8 mouse cellular contexts compared by ENCODE assay signal in genomic region chr5:132540841-132541311, GRCm38 (mm10). TPM values are rescaled to one million over a fixed set of nuclear protein-coding genes. Genes with fewer than 3 reads are reported as not detected.
A peak's percentile ranks its signal among the peaks of the same experiment; 100 is the strongest.
DNase-seq lines count a peak whose midpoint lies in the region; ATAC-seq lines count a peak whose summit lies in the region.

No protein-coding gene starts in this region.

- no peak overlapping the region for H3K27ac ChIP-seq in kidney, embryonic 16.5 days (ENCODE audit: low read length)
- no peak overlapping the region for H3K27ac ChIP-seq in brown adipose tissue, adult 24 weeks (replicated peaks; ENCODE audit: low read depth, low read length)
- H3K27ac ChIP-seq in forebrain, embryonic 14.5 days (ENCODE audit: low read depth, low read length), result peak overlapping the region; percentile 92; the same call in 1 of the 2 replicates
- peak overlapping the region; percentile 91 for H3K27ac ChIP-seq in midbrain, embryonic 12.5 days (replicated peaks)

- peaks cover 17% of the 10 kb centered on the region for H3K4me1 ChIP-seq in kidney, embryonic 16.5 days (ENCODE audit: insufficient read depth, low read length)
- no peaks in the 10 kb centered on the region; the same call in 1 of the 2 replicates for H3K4me1 ChIP-seq in brown adipose tissue, adult 24 weeks (ENCODE audit: control insufficient read depth, insufficient read depth, insufficient read length, low read length)
- H3K4me1 ChIP-seq in forebrain, embryonic 14.5 days (ENCODE audit: control insufficient read depth, insufficient read depth, low read length), result peaks cover 23% of the 10 kb centered on the region
- H3K4me1 ChIP-seq in midbrain, embryonic 12.5 days, result peaks cover 45% of the 10 kb centered on the region

- H3K4me2 ChIP-seq in kidney, embryonic 16.5 days (replicated peaks; ENCODE audit: low read depth, low read length), result peak overlapping the region; percentile 90
- peak overlapping the region; percentile 72 for H3K4me2 ChIP-seq in forebrain, embryonic 14.5 days (ENCODE audit: low read length)
- H3K4me2 ChIP-seq in midbrain, embryonic 12.5 days (replicated peaks), result peak overlapping the region; percentile 74

- no peak for ATAC-seq in kidney, embryonic 16.5 days (ENCODE audit: low FRiP score, low TSS enrichment)
- ATAC-seq in forebrain, embryonic 14.5 days, result no peak
- no peak for ATAC-seq in midbrain, embryonic 12.5 days (ENCODE audit: low FRiP score, low read depth)

- peak overlapping the region; percentile 88 for H3K4me3 ChIP-seq in kidney, embryonic 16.5 days (ENCODE audit: low read length)
- H3K4me3 ChIP-seq in brown adipose tissue, adult 24 weeks (ENCODE audit: insufficient read depth, low read depth, low read length), result peak overlapping the region; percentile 59
- H3K4me3 ChIP-seq in forebrain, embryonic 14.5 days (ENCODE audit: low read depth, low read length), result peak overlapping the region; percentile 82
- H3K4me3 ChIP-seq in midbrain, embryonic 12.5 days, result peak overlapping the region; percentile 87

- no peaks in the 10 kb centered on the region for H3K27me3 ChIP-seq in kidney, embryonic 16.5 days (ENCODE audit: insufficient read depth, low read length)
- no peaks in the 10 kb centered on the region for H3K27me3 ChIP-seq in forebrain, embryonic 14.5 days (replicated peaks; ENCODE audit: control insufficient read depth, insufficient read depth, low read length)
- H3K27me3 ChIP-seq in midbrain, embryonic 12.5 days, result peaks cover 12% of the 10 kb centered on the region

- DNase-seq in kidney, adult 18-20 months, result no peak
- DNase-seq in forebrain, embryonic 14.5 days (ENCODE audit: low spot score), result peak; percentile 66
- DNase-seq in kidney, postnatal 14 days, result peak; percentile 5
- no peak for DNase-seq in thymus, postnatal 36 days
- no peak for DNase-seq in urinary bladder, adult 2 months (ENCODE audit: low spot score)

- H3K9ac ChIP-seq in kidney, embryonic 16.5 days (replicated peaks; ENCODE audit: low read length), result peak overlapping the region; percentile 84
- H3K9ac ChIP-seq in forebrain, embryonic 14.5 days (ENCODE audit: low read length), result peak overlapping the region; percentile 90
- peak overlapping the region; percentile 90 for H3K9ac ChIP-seq in midbrain, embryonic 12.5 days (replicated peaks)

- H3K36me3 ChIP-seq in kidney, embryonic 16.5 days (ENCODE audit: insufficient read depth, low read length), result no peaks in the 10 kb centered on the region
- H3K36me3 ChIP-seq in forebrain, embryonic 14.5 days (ENCODE audit: control insufficient read depth, insufficient read depth, low read length), result no peaks in the 10 kb centered on the region
- no peaks in the 10 kb centered on the region for H3K36me3 ChIP-seq in midbrain, embryonic 12.5 days

- 2% methylated on average over 6 of the region's 7 CpGs for WGBS in kidney, embryonic 16.5 days
- WGBS in forebrain, embryonic 14.5 days, result 2% methylated on average over 7 of the region's 7 CpGs
- 2% methylated on average over 7 of the region's 7 CpGs for WGBS in midbrain, embryonic 12.5 days

- no peaks in the 10 kb centered on the region for H3K9me3 ChIP-seq in kidney, embryonic 16.5 days (ENCODE audit: low read length)
- H3K9me3 ChIP-seq in forebrain, embryonic 14.5 days (replicated peaks; ENCODE audit: control insufficient read depth, low read length), result no peaks in the 10 kb centered on the region
- H3K9me3 ChIP-seq in midbrain, embryonic 12.5 days, result no peaks in the 10 kb centered on the region

RNA-seq across cellular contexts. Expression of gene Auts2, which starts 2.3 kb away (rescaled TPM):
- polyA plus RNA-seq in kidney, embryonic 16.5 days (2015; fragmentation: Nextera tagmentation; extraction: Ambion mirVana), result 17.9 and 26.6 TPM in 2 replicates
- 1.8 and 2.4 TPM in 2 replicates for polyA plus RNA-seq in brown adipose tissue, adult 24 weeks (2012; ENCODE audit: insufficient read depth, insufficient read length, missing spikeins)
- polyA plus RNA-seq in forebrain, embryonic 14.5 days (2014; fragmentation: Nextera tagmentation; extraction: Ambion mirVana), result 34.5 and 52.0 TPM in 2 replicates
- 75.5 and 80.6 TPM in 2 replicates for polyA plus RNA-seq in midbrain, embryonic 12.5 days (2016; fragmentation: Nextera tagmentation; extraction: Ambion mirVana)
- 15.1 and 29.5 TPM in 2 replicates for polyA plus RNA-seq in urinary bladder, adult 2 months (2012; rRNA removed)

Comparison
In these comparisons a context has a peak if more than half of its experiments do, and no peak if none do; other contexts are left out.
1. DNase-seq: peak in forebrain, embryonic 14.5 days (single experiment) and kidney, postnatal 14 days (single experiment); none in kidney, adult 18-20 months (single experiment), thymus, postnatal 36 days (0 of 2) and urinary bladder, adult 2 months (single experiment).
2. H3K27ac ChIP-seq: peak in forebrain, embryonic 14.5 days (single experiment) and midbrain, embryonic 12.5 days (single experiment); none in kidney, embryonic 16.5 days (single experiment) and brown adipose tissue, adult 24 weeks (single experiment).
3. Peak in every context shown above with its lines, with median percentiles within 50 percentile points of each other: H3K4me2 ChIP-seq, H3K4me3 ChIP-seq and H3K9ac ChIP-seq.